Mouse (Mus musculus) testis, adult 2 months (tissue): ENCODE results near the gene Mttp. TPM values are rescaled to one million over a fixed set of nuclear protein-coding genes. Genes with fewer than 3 reads are reported as not detected.

Experiments used
- H3K27ac ChIP-seq: fragments of 200-500 bp; 2 replicates; pipeline ENCODE4 v1.5.1; 2012; ENCODE audit warnings: low read depth, low read length; ENCODE audit not compliant: control insufficient read depth, insufficient read depth
- H3K27me3 ChIP-seq: fragments of 200-500 bp; 2 replicates; pipeline ENCODE4 v1.6.1; 2012; ENCODE audit warnings: mild to moderate bottlenecking, low read length, moderate library complexity; ENCODE audit not compliant: control insufficient read depth, insufficient read depth
- H3K36me3 ChIP-seq: fragments of 200-500 bp; 2 replicates; pipeline ENCODE4 v1.6.1; 2012; ENCODE audit warnings: mild to moderate bottlenecking, low read length; ENCODE audit not compliant: control insufficient read depth, insufficient read depth
- H3K4me1 ChIP-seq: fragments of 200-500 bp; 2 replicates; pipeline ENCODE4 v1.6.1; 2012; ENCODE audit warnings: low read length; ENCODE audit not compliant: control insufficient read depth, insufficient read depth
- H3K4me3 ChIP-seq: fragments of 200-500 bp; 2 replicates; pipeline ENCODE4 v1.5.1; 2012; ENCODE audit warnings: low read depth, mild to moderate bottlenecking, low read length, moderate library complexity, mixed read lengths; ENCODE audit not compliant: control insufficient read depth
- CTCF ChIP-seq: fragments of 200-500 bp; IDR thresholded peaks from 2 replicates; pipeline ENCODE4 v1.5.1; 2012; ENCODE audit warnings: low read depth, mild to moderate bottlenecking, inconsistent platforms, low read length, moderate library complexity; ENCODE audit not compliant: control insufficient read depth, insufficient read depth, insufficient replicate concordance
- POLR2A ChIP-seq: fragments of 200-500 bp; IDR thresholded peaks from 2 replicates; pipeline ENCODE4 v1.6.1; 2012; ENCODE audit warnings: low read depth, mild to moderate bottlenecking, inconsistent platforms, low read length, moderate library complexity; ENCODE audit not compliant: control insufficient read depth
- polyA plus RNA-seq: library from polyadenylated mRNA; depleted of rRNA; stranded (reverse); fragments of >200 nt; gene quantifications from 2 replicates; pipeline ENCODE4 v1.2.3, GENCODE M21; 2012

Gene Mttp
- polyA plus RNA-seq, 1 experiment, result 10.9 TPM

DNA sequence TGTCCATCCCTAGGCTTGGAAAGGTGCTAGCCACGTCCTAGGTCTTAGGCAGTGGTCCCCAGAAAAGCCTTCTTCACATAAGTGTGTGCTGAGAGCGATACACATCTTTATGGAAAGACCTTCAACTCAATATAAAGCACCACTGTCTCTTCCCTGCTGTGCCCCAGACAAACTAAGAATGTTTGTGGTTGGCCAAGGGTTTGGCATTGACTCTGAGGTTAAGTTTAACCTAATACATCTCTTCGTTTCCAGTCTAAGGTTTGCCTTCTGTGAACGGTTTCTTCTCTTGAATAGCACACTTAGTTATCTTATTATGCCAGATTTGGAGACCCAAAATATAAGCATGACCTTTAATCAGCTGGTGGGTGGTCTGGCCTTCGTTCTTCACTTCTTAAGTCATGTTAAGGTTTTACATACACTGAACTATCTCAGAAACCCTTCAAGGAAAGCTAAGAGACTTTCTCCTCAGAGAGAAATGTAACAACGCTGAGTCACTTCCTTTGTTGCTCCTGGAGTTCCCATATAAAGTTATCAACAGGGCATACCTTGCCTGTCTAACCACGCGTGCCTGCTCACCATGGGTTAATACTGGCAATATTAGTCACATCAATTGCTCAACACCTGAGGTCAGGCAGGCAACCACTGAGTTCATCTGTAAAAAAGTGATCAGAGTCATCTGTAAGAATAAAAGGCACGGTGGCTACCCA is 83.4 kb downstream of the Mttp start:
- Histone ChIP-seq H3K36me3 (no peaks in the 10 kb centered on the region), H3K27ac (no peak overlapping the region), H3K4me1 (peaks cover 7% of the 10 kb centered on the region), H3K4me3 (no peak overlapping the region), H3K27me3 (no peaks in the 10 kb centered on the region)
- TF ChIP-seq POLR2A (no peak), CTCF (no peak)

DNA sequence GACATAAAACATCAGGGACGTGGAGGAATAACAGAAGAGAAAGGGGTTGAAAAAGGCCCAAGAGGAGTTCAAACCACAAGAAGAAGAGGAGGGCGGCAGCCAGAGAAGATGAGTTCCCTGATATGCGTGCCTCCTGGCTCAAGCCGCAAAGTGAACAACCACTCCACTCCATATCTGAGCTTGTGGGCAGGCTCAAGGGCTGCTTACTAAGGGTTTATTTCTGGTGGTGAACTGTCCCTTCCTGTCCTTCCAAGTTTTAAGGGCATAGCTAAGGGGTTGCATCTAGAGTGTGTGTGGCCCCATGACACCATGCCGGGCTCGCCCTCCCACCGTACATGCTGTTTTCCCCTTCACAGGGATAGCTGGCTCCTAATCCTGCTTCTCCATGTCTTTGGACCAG is 84.3 kb downstream of the Mttp start:
- H3K4me3 ChIP-seq, result no peak overlapping the region
- no peak overlapping the region for H3K27ac ChIP-seq
- no peaks in the 10 kb centered on the region for H3K36me3 ChIP-seq
- no peaks in the 10 kb centered on the region for H3K27me3 ChIP-seq
- peaks cover 6% of the 10 kb centered on the region for H3K4me1 ChIP-seq
- TF ChIP-seq POLR2A (no peak), CTCF (no peak)

DNA sequence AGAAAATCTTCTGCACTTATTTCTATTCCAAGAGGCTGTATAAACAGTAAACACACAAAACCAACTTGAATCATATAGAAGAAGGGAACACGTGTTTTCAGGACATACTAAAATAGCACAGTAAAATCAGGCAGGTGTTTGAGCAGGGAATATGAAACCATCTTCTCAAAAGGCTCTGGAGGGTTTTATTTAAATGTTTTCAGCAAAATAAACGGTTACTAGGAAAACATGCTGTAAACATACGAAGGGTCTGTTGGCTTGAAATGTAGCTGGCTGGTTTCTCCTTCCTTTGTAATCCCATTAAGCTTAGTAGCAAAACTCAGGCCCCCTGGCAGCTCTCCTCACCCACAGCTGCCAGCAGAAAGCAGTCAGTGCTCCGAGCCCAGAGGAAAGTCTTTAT is 86.5 kb downstream of the Mttp start:
- Histone ChIP-seq H3K4me3 (no peak overlapping the region), H3K36me3 (no peaks in the 10 kb centered on the region), H3K4me1 (no peaks in the 10 kb centered on the region), H3K27me3 (no peaks in the 10 kb centered on the region), H3K27ac (no peak overlapping the region)
- TF ChIP-seq CTCF, result no peak
- no peak for TF ChIP-seq POLR2A

GRCm38 (mm10) chr3:138056976-138057375 is 87.8 kb downstream of the Mttp start:
- no peaks in the 10 kb centered on the region for H3K36me3 ChIP-seq
- no peak for TF ChIP-seq POLR2A
- no peak for TF ChIP-seq CTCF
- H3K27ac ChIP-seq, result no peak overlapping the region
- no peak overlapping the region for H3K4me3 ChIP-seq
- H3K4me1 ChIP-seq, result no peaks in the 10 kb centered on the region
- H3K27me3 ChIP-seq, result no peaks in the 10 kb centered on the region

DNA sequence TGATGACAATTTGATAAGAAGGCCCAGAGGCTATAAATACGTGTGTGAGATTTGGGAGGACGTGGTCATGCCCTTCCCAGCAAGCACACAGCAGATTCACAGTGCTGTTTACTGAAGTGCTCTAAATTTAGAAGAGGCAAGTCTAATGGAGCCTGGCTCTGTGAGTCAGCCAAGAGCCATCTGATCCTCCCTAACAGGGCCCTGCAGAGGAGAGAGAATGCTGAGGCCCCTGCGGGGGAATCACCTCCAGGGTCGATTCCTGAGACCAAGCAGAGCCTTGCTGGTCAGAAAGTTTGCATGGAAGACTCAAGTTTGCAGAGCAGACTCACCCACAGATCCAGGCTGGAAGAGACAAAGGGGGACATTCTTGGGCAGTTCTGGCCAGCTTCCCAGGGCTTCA is 90.8 kb downstream of the Mttp start:
- TF ChIP-seq CTCF, result no peak
- TF ChIP-seq POLR2A, result no peak
- 0 out of 2 replicates have a peak overlapping the region, but pooled peaks have one; percentile 8 for H3K27ac ChIP-seq
- H3K36me3 ChIP-seq, result no peaks in the 10 kb centered on the region
- no peak overlapping the region for H3K4me3 ChIP-seq
- H3K27me3 ChIP-seq, result no peaks in the 10 kb centered on the region
- no peaks in the 10 kb centered on the region for H3K4me1 ChIP-seq

- no peak for TF ChIP-seq CTCF
- no peak for TF ChIP-seq POLR2A
- Histone ChIP-seq H3K27me3 (no peaks in the 10 kb centered on the region), H3K27ac (no peak overlapping the region), H3K4me3 (no peak overlapping the region), H3K36me3 (no peaks in the 10 kb centered on the region), H3K4me1 (no peaks in the 10 kb centered on the region)
Observed at GRCm38 (mm10) chr3:138051431-138051830, 93.3 kb downstream of the Mttp start.

GRCm38 (mm10) chr3:138050772-138051171 is 94.0 kb downstream of the Mttp start:
- Histone ChIP-seq H3K36me3 (no peaks in the 10 kb centered on the region), H3K27me3 (no peaks in the 10 kb centered on the region)

GRCm38 (mm10) chr3:138049555-138049954 is 95.2 kb downstream of the Mttp start:
- Histone ChIP-seq H3K36me3 (no peaks in the 10 kb centered on the region), H3K27ac (no peak overlapping the region), H3K27me3 (no peaks in the 10 kb centered on the region), H3K4me3 (no peak overlapping the region), H3K4me1 (no peaks in the 10 kb centered on the region)
- TF ChIP-seq CTCF, result no peak
- no peak for TF ChIP-seq POLR2A

More at GRCm38 (mm10) chr3:138050772-138051171, 94.0 kb downstream of the Mttp start:
- no peaks in the 10 kb centered on the region for H3K4me1 ChIP-seq
- H3K27ac ChIP-seq, result no peak overlapping the region
- no peak overlapping the region for H3K4me3 ChIP-seq
- TF ChIP-seq CTCF (no peak), POLR2A (no peak)

GRCm38 (mm10) chr3:138043316-138043715 is 101.5 kb downstream of the Mttp start:
- Histone ChIP-seq H3K4me3 (no peak overlapping the region), H3K27me3 (no peaks in the 10 kb centered on the region), H3K27ac (no peak overlapping the region), H3K4me1 (no peaks in the 10 kb centered on the region), H3K36me3 (no peaks in the 10 kb centered on the region)
- TF ChIP-seq CTCF (no peak), POLR2A (no peak)
